Mouse (Mus musculus) ES-E14 (cell line): ENCODE results near the gene Aldh1l2.

ENCODE experiments used
- CHD2 ChIP-seq: IDR thresholded peaks from 2 replicates; pipeline ENCODE4 v1.6.1; 2014; ENCODE audit warnings: mild to moderate bottlenecking, low read depth, low read length, inconsistent platforms
- HCFC1 ChIP-seq: IDR thresholded peaks from 2 replicates; pipeline ENCODE4 v1.6.1; 2012; ENCODE audit warnings: low read length, inconsistent platforms, borderline replicate concordance; ENCODE audit not compliant: insufficient read depth
- MAFK ChIP-seq: IDR thresholded peaks from 2 replicates; pipeline ENCODE4 v1.6.1; 2014; ENCODE audit warnings: mild to moderate bottlenecking, low read depth, low read length, inconsistent platforms; ENCODE audit not compliant: insufficient read depth
- ZC3H11A ChIP-seq: IDR thresholded peaks from 2 replicates; pipeline ENCODE4 v1.6.1; 2012; ENCODE audit warnings: low read depth, mild to moderate bottlenecking, inconsistent platforms, low read length, borderline replicate concordance
- ZNF384 ChIP-seq: IDR thresholded peaks from 2 replicates; pipeline ENCODE4 v1.6.1; 2012; ENCODE audit warnings: low read depth, low read length, inconsistent platforms

DNA sequence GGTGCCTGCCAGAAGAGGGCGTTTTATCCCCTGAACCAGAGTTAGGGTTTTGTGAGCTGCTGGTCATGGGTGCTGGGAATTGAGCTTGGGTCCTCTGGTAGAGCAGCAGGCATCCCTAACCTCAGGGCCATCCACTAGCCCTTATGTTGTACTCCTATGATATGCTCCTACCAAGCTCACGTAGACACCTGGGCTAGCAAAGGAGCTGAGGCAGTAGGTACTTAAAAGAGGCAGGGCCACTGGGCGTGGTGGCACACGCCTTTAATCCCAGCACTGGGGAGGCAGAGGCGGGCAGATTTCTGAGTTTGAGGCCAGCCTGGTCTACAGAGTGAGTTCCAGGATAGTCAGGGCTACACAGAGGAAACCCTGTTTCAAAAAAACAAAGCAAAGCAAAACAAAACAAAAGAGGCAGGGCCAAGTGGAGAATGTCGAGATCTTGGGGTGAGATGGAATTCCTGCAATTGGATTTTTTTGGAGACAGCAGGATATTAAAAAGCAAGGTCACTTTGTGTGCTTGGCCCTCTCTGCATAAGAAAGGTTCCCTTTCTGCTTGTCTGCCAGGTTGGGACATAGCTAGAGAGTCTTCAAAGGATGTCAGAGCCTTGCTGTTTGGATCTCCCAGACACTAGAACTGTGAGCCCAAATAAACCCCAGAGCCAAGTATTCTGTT lies 5.5 kb upstream of the Aldh1l2 start:
- TF ChIP-seq ZC3H11A (no peak), ZNF384 (no peak), HCFC1 (no peak), MAFK (no peak), CHD2 (no peak)
